Mouse (Mus musculus) heart, adult 2 months (tissue): ENCODE measurements around the gene Gm36864. TPM values are rescaled to one million over a fixed set of nuclear protein-coding genes. Genes with fewer than 3 reads are reported as not detected.

Experiments
- DNase-seq, 2 experiments: peaks; one replicate each; pipeline ENCODE4 v3.0.0; 2021
- H3K27ac ChIP-seq: fragments of 200-600 bp; 2 replicates; pipeline ENCODE4 v1.8.1; 2022
- H3K27me3 ChIP-seq: fragments of 200-500 bp; 2 replicates; pipeline ENCODE4 v1.6.1; 2012; ENCODE audit warnings: mild to moderate bottlenecking, low read length, inconsistent platforms, mixed read lengths; ENCODE audit not compliant: control insufficient read depth, insufficient read depth
- H3K36me3 ChIP-seq: fragments of 200-500 bp; 2 replicates; pipeline ENCODE4 v1.6.1; 2012; ENCODE audit warnings: low read length, inconsistent platforms; ENCODE audit not compliant: control insufficient read depth, insufficient read depth
- H3K4me1 ChIP-seq: fragments of 200-500 bp; 2 replicates; pipeline ENCODE4 v1.6.1; 2011; ENCODE audit warnings: low read length; ENCODE audit not compliant: control insufficient read depth, insufficient read depth
- H3K4me3 ChIP-seq: fragments of 200-600 bp; 2 replicates; pipeline ENCODE4 v1.8.1; 2022
- H3K79me2 ChIP-seq: fragments of 200-500 bp; replicated peaks from 2 replicates; pipeline ENCODE4 v1.6.1; 2012; ENCODE audit warnings: mild to moderate bottlenecking, inconsistent platforms, low read length, moderate library complexity, mixed read lengths; ENCODE audit not compliant: control insufficient read depth, insufficient read depth
- H3K9ac ChIP-seq: fragments of 200-500 bp; 2 replicates; pipeline ENCODE4 v1.6.1; 2012; ENCODE audit warnings: low read depth, mild to moderate bottlenecking, control low read depth, inconsistent platforms, low read length, mixed read lengths
- CTCF ChIP-seq: fragments of 200-600 bp; IDR thresholded peaks from 2 replicates; pipeline ENCODE4 v1.8.1; 2022; ENCODE audit warnings: antibody characterized with exemption, mild to moderate bottlenecking, moderate library complexity
- EP300 ChIP-seq: fragments of 200-500 bp; IDR thresholded peaks from 2 replicates; pipeline ENCODE4 v1.6.1; 2011; ENCODE audit warnings: low read depth, low read length, control low read depth; ENCODE audit not compliant: insufficient read depth
- POLR2A ChIP-seq: fragments of 200-500 bp; IDR thresholded peaks from 2 replicates; pipeline ENCODE4 v1.6.1; 2011; ENCODE audit warnings: mild to moderate bottlenecking, low read depth, low read length, control low read depth; ENCODE audit not compliant: insufficient read depth
- WGBS: fragments of 180-500 bp; shearing (Covaris S2); methylation state at CpG from one replicate; pipeline ENCODE4 v1.1.7; 2018; 5-methylcytosine and 5-hydroxymethylcytosine counted together
- intact Hi-C: fragments of 180-260 bp; cut with DNase I; formaldehyde crosslinking; loops from one replicate; pipeline ENCODE4 v1.15.1; 2025
- polyA plus RNA-seq: library from polyadenylated mRNA; depleted of rRNA; stranded (reverse); fragments of >200 nt; gene quantifications from 2 replicates; pipeline ENCODE4 v1.2.3, GENCODE M21; 2012
- total RNA-seq, 2 experiments: library from RNA; stranded (reverse); gene quantifications; 2 replicates each; pipeline ENCODE4 v1.2.3; 2021

The Gm36864 gene
- total and polyA plus RNA-seq, 3 experiments = not detected

GRCm38 (mm10) chr7:44273446-44273845 is 37.5 kb downstream of the Gm36864 start:
- WGBS = 61% methylated on average over 7 of the region's 7 CpGs
- H3K27me3 ChIP-seq = no peaks in the 10 kb centered on the region; the same call in 1 of the 2 replicates
- intact Hi-C loops = no loop called here
- no peaks in the 10 kb centered on the region for H3K36me3 ChIP-seq
- H3K9ac ChIP-seq = no peak overlapping the region
- H3K4me1 ChIP-seq = no peaks in the 10 kb centered on the region
- no peak overlapping the region for H3K27ac ChIP-seq
- DNase-seq = no peak
- H3K79me2 ChIP-seq = no peaks in the 10 kb centered on the region
- TF ChIP-seq POLR2A (no peak), EP300 (no peak), CTCF (no peak)
- no peak overlapping the region for H3K4me3 ChIP-seq

- Histone ChIP-seq H3K4me1 (no peaks in the 10 kb centered on the region), H3K36me3 (no peaks in the 10 kb centered on the region), H3K4me3 (no peak overlapping the region), H3K27me3 (no peaks in the 10 kb centered on the region; the same call in 1 of the 2 replicates), H3K9ac (no peak overlapping the region), H3K79me2 (no peaks in the 10 kb centered on the region), H3K27ac (no peak overlapping the region)
- TF ChIP-seq CTCF = no peak
- TF ChIP-seq POLR2A = no peak
- intact Hi-C loops = no loop called here
- no peak for DNase-seq
- WGBS = 34% methylated on average over 11 of the region's 11 CpGs
These were observed 38.1 kb downstream of the Gm36864 start for GRCm38 (mm10) chr7:44274096-44274495.

- intact Hi-C loops = no loop called here
- H3K36me3 ChIP-seq = no peaks in the 10 kb centered on the region
- no peaks in the 10 kb centered on the region; the same call in 1 of the 2 replicates for H3K27me3 ChIP-seq
- H3K4me3 ChIP-seq = no peak overlapping the region
- TF ChIP-seq POLR2A (no peak), CTCF (no peak), EP300 (no peak)
- H3K27ac ChIP-seq = no peak overlapping the region
- no peak for DNase-seq
- 72% methylated on average over 3 of the region's 3 CpGs for WGBS
- H3K9ac ChIP-seq = no peak overlapping the region
- no peaks in the 10 kb centered on the region for H3K4me1 ChIP-seq
- no peaks in the 10 kb centered on the region for H3K79me2 ChIP-seq
These were observed 39.6 kb downstream of the Gm36864 start for GRCm38 (mm10) chr7:44275546-44275945.

- no peak for DNase-seq
- intact Hi-C loops = no loop called here
- 61% methylated on average over 10 of the region's 10 CpGs for WGBS
- TF ChIP-seq EP300 (no peak), POLR2A (no peak), CTCF (no peak)
- Histone ChIP-seq H3K4me1 (no peaks in the 10 kb centered on the region), H3K27me3 (peaks cover 2% of the 10 kb centered on the region; the same call in 1 of the 2 replicates), H3K27ac (no peak overlapping the region), H3K79me2 (no peaks in the 10 kb centered on the region), H3K9ac (no peak overlapping the region), H3K36me3 (no peaks in the 10 kb centered on the region), H3K4me3 (no peak overlapping the region)
These were observed 40.7 kb downstream of the Gm36864 start for GRCm38 (mm10) chr7:44276461-44277249.

- no peak for DNase-seq
- WGBS = 45% methylated on average over 2 of the region's 2 CpGs
- H3K36me3 ChIP-seq = no peaks in the 10 kb centered on the region
- no peak overlapping the region for H3K27ac ChIP-seq
- TF ChIP-seq POLR2A = no peak
- TF ChIP-seq CTCF = peak; percentile 50
- H3K9ac ChIP-seq = no peak overlapping the region
- intact Hi-C loops = no loop called here
- H3K79me2 ChIP-seq = no peaks in the 10 kb centered on the region
- H3K4me1 ChIP-seq = no peaks in the 10 kb centered on the region
- peaks cover 2% of the 10 kb centered on the region; the same call in 1 of the 2 replicates for H3K27me3 ChIP-seq
- H3K4me3 ChIP-seq = no peak overlapping the region
These were observed 41.3 kb downstream of the Gm36864 start for GRCm38 (mm10) chr7:44277250-44277622.

- no peak overlapping the region for H3K9ac ChIP-seq
- intact Hi-C loops = no loop called here
- H3K36me3 ChIP-seq = no peaks in the 10 kb centered on the region
- DNase-seq = no peak
- peaks cover 2% of the 10 kb centered on the region; the same call in 1 of the 2 replicates for H3K27me3 ChIP-seq
- TF ChIP-seq POLR2A (no peak), EP300 (no peak), CTCF (no peak)
- H3K4me3 ChIP-seq = no peak overlapping the region
- WGBS = 42% methylated on average over 1 of the region's 1 CpGs
- no peaks in the 10 kb centered on the region for H3K79me2 ChIP-seq
- no peak overlapping the region for H3K27ac ChIP-seq
- H3K4me1 ChIP-seq = no peaks in the 10 kb centered on the region
These were observed 45.0 kb downstream of the Gm36864 start for GRCm38 (mm10) chr7:44280959-44281358.
